Mouse (Mus musculus) G1E (cell line): Measurements from ENCODE around the gene Dcst1. TPM values are rescaled to one million over a fixed set of nuclear protein-coding genes. Genes with fewer than 3 reads are reported as not detected.

Experiments
- ATAC-seq: 2 replicates; pipeline ENCODE4 v1.8.0; 2016; ENCODE audit warnings: mild to moderate bottlenecking; ENCODE audit not compliant: insufficient number of reproducible peaks, poor library complexity, low FRiP score, severe bottlenecking; ENCODE audit errors: extremely low read depth
- DNase-seq: peaks from one replicate; pipeline ENCODE4 v3.0.0; 2012; ENCODE audit warnings: low spot score
- H3K27me3 ChIP-seq: 2 replicates; pipeline ENCODE4 v1.6.1; 2012; ENCODE audit warnings: mild to moderate bottlenecking, low read length, inconsistent platforms; ENCODE audit not compliant: insufficient read depth
- H3K36me3 ChIP-seq: replicated peaks from 2 replicates; pipeline ENCODE3; 2012; ENCODE audit warnings: mild to moderate bottlenecking, inconsistent platforms
- H3K4me1 ChIP-seq: 2 replicates; pipeline ENCODE4 v1.6.1; 2012; ENCODE audit warnings: low read depth, low read length, inconsistent platforms, mixed read lengths; ENCODE audit not compliant: insufficient read depth
- H3K4me3 ChIP-seq: 2 replicates; pipeline ENCODE4 v1.5.1; 2012; ENCODE audit warnings: low read depth, mild to moderate bottlenecking, inconsistent platforms, low read length, moderate library complexity, mixed read lengths
- H3K9me3 ChIP-seq: replicated peaks from 2 replicates; pipeline ENCODE4 v1.6.1; 2012; ENCODE audit warnings: inconsistent platforms
- CTCF ChIP-seq: IDR thresholded peaks from 2 replicates; pipeline ENCODE4 v1.5.1; 2012; ENCODE audit warnings: low read depth, low read length, inconsistent platforms, mixed read lengths
- GATA1 ChIP-seq: IDR thresholded peaks from 2 replicates; pipeline ENCODE4 v1.6.1; 2012; ENCODE audit warnings: borderline replicate concordance, low read length, inconsistent platforms, mixed read lengths
- GATA2 ChIP-seq: IDR thresholded peaks from 2 replicates; pipeline ENCODE4 v1.6.1; 2012; ENCODE audit warnings: low read depth, low read length, inconsistent platforms, borderline replicate concordance
- POLR2AphosphoS5 ChIP-seq: IDR thresholded peaks from 2 replicates; pipeline ENCODE4 v1.6.1; 2012; ENCODE audit warnings: low read depth, low read length, inconsistent platforms; ENCODE audit not compliant: insufficient replicate concordance
- TAL1 ChIP-seq: conservative IDR thresholded peaks from 2 replicates; pipeline ENCODE4 v1.6.1; 2012; ENCODE audit warnings: low read depth, low read length, inconsistent platforms, mixed read lengths
- polyA plus RNA-seq: library from polyadenylated mRNA; stranded (reverse); fragments of >175 nt; gene quantifications from 2 replicates; pipeline ENCODE4 v1.2.3, GENCODE M21; 2012
- total RNA-seq, 2 experiments: library from RNA; stranded (forward) in 1 of 2; stranded (reverse) in 1 of 2; fragments of 200-1000 nt in 1 of 2; fragments of >200 nt in 1 of 2; fragmentation: Nextera tagmentation in 1 of 2; gene quantifications; 2 replicates each; pipeline ENCODE4 v1.2.3; 2014 to 2017

Gene Dcst1
- total and polyA plus RNA-seq, 3 experiments = 0.22 TPM; not detected in 2

DNA sequence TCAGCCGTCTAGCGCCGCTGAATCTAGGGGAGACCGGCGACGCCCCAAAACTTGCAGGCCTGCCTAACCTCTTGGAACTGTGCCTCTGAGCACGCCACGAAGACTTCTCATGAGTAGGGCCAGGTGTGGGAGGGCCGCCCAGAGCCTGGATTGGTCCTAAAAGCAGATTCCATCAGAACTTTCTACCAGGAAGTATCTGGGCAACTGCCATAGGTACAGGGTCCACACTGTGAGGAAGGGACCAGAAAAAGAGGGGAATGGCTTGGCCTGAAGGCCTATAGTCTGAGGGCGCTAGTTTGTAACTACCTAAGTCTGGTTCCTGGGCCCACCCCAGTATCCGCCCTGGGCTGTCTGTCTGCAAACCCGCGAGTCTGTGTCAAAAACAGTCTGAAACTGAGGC is 33.5 kb downstream of the Dcst1 start:
- H3K36me3 ChIP-seq = no peaks in the 10 kb centered on the region
- no peak for TF ChIP-seq GATA2
- no peak for TF ChIP-seq TAL1
- TF ChIP-seq GATA1 = no peak
- TF ChIP-seq CTCF = no peak
- TF ChIP-seq POLR2AphosphoS5 = no peak
- no peak overlapping the region for H3K4me3 ChIP-seq
- no peaks in the 10 kb centered on the region for H3K9me3 ChIP-seq
- peaks cover 42% of the 10 kb centered on the region for H3K27me3 ChIP-seq
- ATAC-seq (no peak), DNase-seq (no peak)
- peaks cover 8% of the 10 kb centered on the region; the same call in 1 of the 2 replicates for H3K4me1 ChIP-seq

DNA sequence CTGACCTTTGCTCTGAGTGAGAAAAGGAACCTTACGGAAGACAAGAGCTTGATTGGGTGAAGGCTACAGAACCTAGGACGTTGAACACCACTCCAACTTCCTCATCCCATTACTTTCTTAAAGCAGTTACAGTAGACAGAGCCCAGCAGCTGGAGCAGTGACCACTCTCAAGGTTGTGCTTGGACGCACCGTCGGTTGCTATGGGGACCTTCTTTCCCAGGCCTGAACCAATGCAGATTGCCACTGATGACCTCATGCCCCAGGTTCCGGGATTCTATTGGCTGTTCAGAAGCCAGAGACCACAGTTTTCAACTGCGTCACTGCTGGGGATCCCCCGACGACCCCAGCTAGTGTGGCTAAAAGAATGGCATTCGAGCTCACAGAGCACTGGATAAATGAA is 34.1 kb downstream of the Dcst1 start:
- Histone ChIP-seq H3K4me1 (peaks cover 8% of the 10 kb centered on the region; the same call in 1 of the 2 replicates), H3K36me3 (no peaks in the 10 kb centered on the region), H3K27me3 (peaks cover 38% of the 10 kb centered on the region), H3K9me3 (no peaks in the 10 kb centered on the region), H3K4me3 (no peak overlapping the region)
- ATAC-seq (no peak), DNase-seq (no peak)
- TF ChIP-seq GATA1 = no peak

DNA sequence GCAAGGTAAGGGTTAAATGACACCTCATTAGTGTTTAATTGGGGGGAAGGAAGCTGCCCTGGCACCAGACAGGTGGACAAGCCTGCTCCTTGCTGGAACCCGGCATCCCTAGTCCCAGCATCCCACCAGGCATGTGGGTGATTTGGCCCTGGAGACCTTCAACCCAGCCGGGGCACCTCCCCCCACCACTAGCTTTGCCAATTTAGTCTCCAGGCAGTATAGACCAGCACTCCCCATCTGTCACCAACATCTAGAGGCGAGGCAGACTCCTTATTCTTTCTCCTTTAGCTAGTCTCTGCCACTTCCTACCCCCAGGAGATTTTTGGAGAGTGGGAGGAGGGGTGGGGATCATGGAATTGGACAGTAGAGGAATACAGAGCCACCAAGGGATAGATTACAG is 34.7 kb downstream of the Dcst1 start:
- Histone ChIP-seq H3K27me3 (peaks cover 37% of the 10 kb centered on the region), H3K36me3 (no peaks in the 10 kb centered on the region)
- ATAC-seq = no peak

GRCm38 (mm10) chr3:89328623-89329022 is 36.4 kb downstream of the Dcst1 start:
- Histone ChIP-seq H3K4me1 (peaks cover 8% of the 10 kb centered on the region; the same call in 1 of the 2 replicates), H3K36me3 (no peaks in the 10 kb centered on the region), H3K27me3 (peaks cover 23% of the 10 kb centered on the region), H3K4me3 (no peak overlapping the region), H3K9me3 (no peaks in the 10 kb centered on the region)
- DNase-seq (no peak), ATAC-seq (no peak)
- TF ChIP-seq TAL1 (no peak), POLR2AphosphoS5 (no peak), GATA2 (no peak), CTCF (no peak), GATA1 (no peak)

More for the DNA sequence above, 34.7 kb downstream of the Dcst1 start:
- TF ChIP-seq TAL1 (no peak), CTCF (no peak), GATA2 (no peak), POLR2AphosphoS5 (no peak), GATA1 (no peak)
- Histone ChIP-seq H3K4me1 (peaks cover 8% of the 10 kb centered on the region; the same call in 1 of the 2 replicates), H3K4me3 (no peak overlapping the region), H3K9me3 (no peaks in the 10 kb centered on the region)
- no peak for DNase-seq

DNA sequence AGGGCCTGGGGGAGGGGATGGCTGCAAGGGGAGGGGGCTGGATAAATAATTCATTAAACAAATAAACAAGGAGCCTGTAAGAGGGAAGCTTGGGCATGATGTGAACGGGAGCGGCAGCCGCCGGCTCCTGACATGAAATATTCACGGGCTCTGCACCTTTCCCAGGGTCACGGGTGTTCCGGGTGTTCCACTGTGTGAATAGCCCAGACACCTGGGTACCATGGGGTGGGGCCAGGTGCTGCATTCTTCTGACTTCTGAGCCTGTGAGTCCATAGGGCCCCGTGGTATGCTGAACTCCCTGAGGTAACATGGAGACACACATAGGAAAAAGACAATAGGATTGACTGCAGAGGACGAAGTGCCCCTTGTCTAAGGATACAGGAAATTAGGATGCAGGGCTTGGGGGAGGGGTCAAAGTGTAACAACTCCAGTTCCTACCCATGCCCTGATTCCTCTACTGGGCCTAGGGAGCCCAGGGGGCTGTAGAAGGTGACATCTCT is 37.6 kb downstream of the Dcst1 start:
- Histone ChIP-seq H3K36me3 (no peaks in the 10 kb centered on the region), H3K27me3 (peaks cover 30% of the 10 kb centered on the region), H3K4me3 (no peak overlapping the region), H3K9me3 (no peaks in the 10 kb centered on the region), H3K4me1 (peaks cover 12% of the 10 kb centered on the region)
- ATAC-seq (no peak), DNase-seq (no peak)
- TF ChIP-seq CTCF = no peak
- TF ChIP-seq GATA1 = no peak
- TF ChIP-seq TAL1 = no peak
- TF ChIP-seq GATA2 = no peak
- no peak for TF ChIP-seq POLR2AphosphoS5

DNA sequence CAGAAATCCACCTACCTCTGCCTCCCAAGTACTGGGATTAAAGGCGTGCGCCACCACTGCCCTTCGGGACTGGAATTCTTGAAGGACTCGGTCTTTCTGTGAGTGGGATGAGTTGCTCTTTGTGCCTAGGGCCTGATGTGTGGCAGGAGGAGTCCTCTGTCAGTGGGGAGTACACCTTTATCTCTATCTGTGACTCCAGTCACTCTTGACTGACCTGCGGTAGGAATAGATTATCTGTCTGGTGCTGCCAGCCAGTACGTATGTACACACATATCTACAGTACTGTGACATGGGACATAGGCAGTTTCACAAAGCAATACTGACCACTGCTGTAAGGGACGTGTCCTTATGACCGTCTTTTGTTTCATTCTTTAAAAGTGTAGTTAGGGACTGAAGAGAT is 39.2 kb downstream of the Dcst1 start:
- H3K4me3 ChIP-seq = no peak overlapping the region
- H3K4me1 ChIP-seq = peaks cover 11% of the 10 kb centered on the region
- TF ChIP-seq CTCF (no peak), GATA1 (no peak), GATA2 (no peak), TAL1 (no peak), POLR2AphosphoS5 (no peak)
- peaks cover 2% of the 10 kb centered on the region; the same call in 1 of the 2 replicates for H3K9me3 ChIP-seq
- DNase-seq = no peak
- no peak for ATAC-seq
- no peaks in the 10 kb centered on the region for H3K36me3 ChIP-seq
- H3K27me3 ChIP-seq = peaks cover 39% of the 10 kb centered on the region

DNA sequence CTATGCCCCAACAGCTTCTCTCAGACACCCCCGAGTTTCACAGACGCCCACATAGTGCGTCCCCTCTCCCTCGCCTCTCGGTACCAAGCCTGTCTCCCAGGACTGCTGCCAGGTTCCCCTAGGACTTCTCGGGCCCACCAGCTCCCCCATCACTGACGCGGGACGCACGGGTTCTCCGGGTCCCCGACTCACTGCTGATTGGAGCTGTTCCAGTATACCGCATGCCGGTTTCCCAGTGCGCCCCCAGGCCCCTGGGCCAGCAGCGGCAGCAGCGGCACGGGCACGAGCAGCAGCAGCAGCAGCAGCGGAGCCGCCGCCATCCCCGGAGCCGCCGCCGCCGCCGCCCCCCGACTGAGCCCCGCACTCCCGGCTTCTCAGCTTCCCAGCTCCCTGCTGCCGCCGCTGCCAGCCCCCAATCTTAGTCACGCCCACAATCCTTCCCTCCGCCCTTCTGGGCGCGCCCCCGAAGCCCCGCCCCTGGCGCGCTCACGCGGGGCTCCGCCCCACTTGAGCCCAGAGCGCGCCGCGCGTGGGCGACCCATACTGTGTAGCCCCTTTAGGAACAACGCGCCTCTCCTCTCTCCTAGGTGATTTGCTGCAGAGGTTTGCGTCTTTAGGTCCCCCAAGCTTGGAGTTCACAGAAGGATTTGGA is 42.4 kb downstream of the Dcst1 start, which contains the start of gene Efna3:
Gene Efna3, minus strand, starts transcription at position 452 of the 652 bp plus-strand sequence.
- peaks cover 60% of the 10 kb centered on the region for H3K27me3 ChIP-seq
- DNase-seq = no peak
- H3K4me1 ChIP-seq = peaks cover 7% of the 10 kb centered on the region
- H3K4me3 ChIP-seq = no peak within 1 kb of the TSS
- no peak for ATAC-seq
- H3K36me3 ChIP-seq = no peaks in the 10 kb centered on the region
- H3K9me3 ChIP-seq = peaks cover 2% of the 10 kb centered on the region; the same call in 1 of the 2 replicates
- no peak for TF ChIP-seq POLR2AphosphoS5
- no peak for TF ChIP-seq GATA1
- TF ChIP-seq CTCF = no peak
- TF ChIP-seq TAL1 = no peak
- no peak for TF ChIP-seq GATA2
